Mouse (Mus musculus): Measurements from ENCODE around the gene Gm10837.

Gene Gm10837

DNA sequence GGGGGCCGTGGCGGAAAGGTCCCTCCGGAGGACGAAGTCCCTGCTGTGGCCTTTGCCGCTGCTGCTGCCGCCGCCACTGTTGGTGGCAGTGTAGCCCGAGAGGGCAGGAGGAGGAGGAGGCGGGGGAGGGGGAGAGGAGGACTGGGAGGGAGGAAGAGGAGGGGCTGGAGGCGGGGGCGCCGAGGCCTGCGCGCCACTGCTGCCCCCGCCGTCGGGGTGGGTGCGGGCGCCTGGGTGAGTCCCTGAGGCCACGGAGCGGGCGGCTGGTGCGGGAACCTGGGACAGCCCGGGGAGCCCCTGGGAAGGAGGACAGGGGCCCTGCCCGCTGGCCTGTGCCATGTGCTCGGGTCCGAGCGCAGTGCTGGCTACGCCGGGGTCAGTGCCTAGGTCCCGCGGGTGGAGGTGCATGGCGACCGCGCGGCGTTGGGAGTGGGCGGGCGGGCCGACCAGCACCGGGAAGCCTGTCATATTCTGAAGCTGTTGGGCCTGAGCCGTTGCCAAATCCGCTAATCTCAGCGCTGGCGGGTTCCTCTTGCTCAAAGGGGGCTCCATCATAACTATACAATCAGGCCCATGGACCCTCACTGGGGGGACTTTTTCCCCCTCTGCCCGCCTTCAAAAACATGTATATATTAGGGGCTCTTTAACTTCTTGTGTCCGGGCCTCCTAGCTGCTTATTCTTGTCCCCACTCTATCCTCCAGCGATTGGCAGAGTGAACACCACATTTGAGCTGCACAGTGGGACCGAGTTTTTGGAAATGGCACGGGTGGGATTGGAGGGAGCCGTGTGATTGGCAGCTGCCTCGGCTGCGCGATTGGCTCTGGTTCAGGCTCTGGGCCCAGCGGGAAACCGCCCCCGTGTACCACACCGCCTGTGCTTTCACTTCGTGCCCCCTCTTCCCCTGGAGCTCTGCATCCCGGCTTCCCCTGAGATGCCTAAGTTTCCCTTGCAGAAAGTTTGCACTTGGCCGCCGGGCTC, 25.3 kb upstream of the Gm10837 start, which contains the start of gene Zic5:
TSS of gene Zic5 (minus strand) at position 915 of the 979 bp plus-strand sequence.
- no peak for DNase-seq (ENCODE audit: low read depth, low spot score)

- DNase-seq (ENCODE audit: low read depth, low spot score), result no peak
Observed at GRCm38 (mm10) chr14:122465931-122466490, 24.4 kb upstream of the Gm10837 start.

GRCm38 (mm10) chr14:122466756-122467362, 23.5 kb upstream of the Gm10837 start:
- DNase-seq (ENCODE audit: low read depth, low spot score), result no peak

DNA sequence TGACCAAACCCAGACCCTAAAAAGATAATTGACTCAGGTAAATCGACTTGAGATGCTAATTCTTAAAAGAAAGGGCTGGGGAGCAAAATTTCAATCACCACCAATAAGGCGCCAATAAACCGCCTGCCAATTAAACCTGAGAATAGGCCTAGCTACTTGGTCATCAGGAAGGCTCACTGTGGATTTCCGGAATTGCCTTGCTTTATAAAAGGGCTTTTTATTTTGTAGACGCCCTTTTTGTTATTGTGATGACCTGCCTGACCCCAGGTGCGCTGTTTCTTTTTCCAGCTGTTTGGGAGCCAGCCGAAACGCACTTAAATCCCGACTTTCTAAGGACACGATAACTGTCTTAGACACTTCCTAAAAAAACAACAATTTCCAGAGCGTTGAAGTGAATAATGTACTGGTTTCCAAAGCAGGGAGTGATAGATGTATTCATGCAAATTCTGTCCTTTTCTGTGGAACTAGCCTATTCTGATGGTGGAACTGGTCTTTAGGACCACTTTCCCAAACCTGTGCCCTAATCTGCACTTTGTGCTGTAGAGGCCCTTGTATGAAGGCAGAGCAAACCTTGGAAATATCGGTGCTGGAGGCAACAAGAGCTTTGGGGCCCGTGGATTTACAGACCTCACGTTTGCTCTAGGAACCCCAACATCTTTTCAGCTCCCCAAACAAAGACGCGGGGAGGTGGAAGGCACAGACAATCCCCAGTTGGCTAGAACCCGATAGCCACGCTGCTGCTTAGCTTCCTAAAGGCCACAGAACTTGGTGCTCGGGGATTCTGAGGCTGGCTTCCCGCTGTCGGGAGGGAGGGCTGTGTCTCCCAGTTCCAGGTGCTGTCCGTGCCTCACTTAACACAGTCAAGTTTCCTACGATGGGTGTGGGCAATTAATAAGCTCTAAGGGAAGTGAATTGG, 22.2 kb upstream of the Gm10837 start:
- DNase-seq (ENCODE audit: low read depth, low spot score), result no peak

- DNase-seq (ENCODE audit: low read depth, low spot score), result no peak
Observed at GRCm38 (mm10) chr14:122468971-122469755, 21.2 kb upstream of the Gm10837 start.

DNA sequence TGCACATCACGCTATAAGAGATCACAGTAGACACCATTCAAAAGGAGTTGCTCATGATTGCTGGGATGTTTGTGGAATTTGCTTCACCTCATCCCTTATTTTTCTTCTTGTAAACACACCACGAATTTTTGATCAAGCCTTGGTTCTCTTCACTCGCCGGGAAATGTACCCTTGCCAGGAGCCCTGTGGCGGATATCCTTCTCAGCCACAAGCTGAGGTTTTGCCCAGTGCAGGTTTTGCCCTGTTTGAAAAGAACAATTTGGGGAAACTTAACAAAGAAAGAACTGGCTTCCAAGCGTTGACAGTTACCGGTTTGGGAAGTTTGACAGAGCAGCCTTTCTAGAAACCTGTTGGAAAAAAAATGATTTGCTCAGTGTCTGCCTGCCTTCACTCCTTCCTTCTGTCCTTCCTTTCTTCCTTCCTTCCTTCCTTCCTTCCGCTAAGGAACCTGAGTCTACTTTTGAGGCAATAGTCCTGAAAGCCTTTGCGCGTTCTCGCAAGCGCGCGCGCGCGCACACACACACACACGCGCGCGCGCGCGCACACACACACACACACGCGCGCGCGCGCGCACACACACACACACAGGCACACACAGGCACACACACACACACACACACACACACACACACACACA, 18.8 kb upstream of the Gm10837 start:
- no peak for DNase-seq (ENCODE audit: low read depth, low spot score)

DNA sequence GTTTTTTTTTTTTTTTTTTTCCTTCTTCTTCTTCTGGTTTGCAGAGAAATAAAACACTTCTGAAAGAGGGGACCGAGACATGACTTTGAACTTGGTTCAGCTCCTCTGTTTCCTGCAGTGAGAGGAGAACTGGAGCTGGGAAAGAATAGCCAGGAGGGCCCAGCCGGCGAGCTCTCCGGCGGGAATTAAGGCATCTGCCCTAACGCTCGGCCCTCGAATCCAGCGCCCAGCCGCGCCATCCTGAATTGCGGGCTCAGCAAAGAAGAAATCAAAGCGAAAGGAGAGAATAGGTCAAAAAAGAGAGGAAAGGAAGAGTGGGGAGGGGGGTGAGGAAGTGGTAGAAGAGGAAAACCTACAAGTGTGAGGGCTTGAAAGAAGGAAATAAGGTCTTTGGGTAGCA, 18.2 kb upstream of the Gm10837 start:
- no peak for DNase-seq (ENCODE audit: low read depth, low spot score)

GRCm38 (mm10) chr14:122472647-122473046, 17.7 kb upstream of the Gm10837 start:
- DNase-seq (ENCODE audit: low read depth, low spot score), result no peak

- no peak for DNase-seq (ENCODE audit: low read depth, low spot score)
Observed at GRCm38 (mm10) chr14:122473211-122473751, 17.1 kb upstream of the Gm10837 start.

DNA sequence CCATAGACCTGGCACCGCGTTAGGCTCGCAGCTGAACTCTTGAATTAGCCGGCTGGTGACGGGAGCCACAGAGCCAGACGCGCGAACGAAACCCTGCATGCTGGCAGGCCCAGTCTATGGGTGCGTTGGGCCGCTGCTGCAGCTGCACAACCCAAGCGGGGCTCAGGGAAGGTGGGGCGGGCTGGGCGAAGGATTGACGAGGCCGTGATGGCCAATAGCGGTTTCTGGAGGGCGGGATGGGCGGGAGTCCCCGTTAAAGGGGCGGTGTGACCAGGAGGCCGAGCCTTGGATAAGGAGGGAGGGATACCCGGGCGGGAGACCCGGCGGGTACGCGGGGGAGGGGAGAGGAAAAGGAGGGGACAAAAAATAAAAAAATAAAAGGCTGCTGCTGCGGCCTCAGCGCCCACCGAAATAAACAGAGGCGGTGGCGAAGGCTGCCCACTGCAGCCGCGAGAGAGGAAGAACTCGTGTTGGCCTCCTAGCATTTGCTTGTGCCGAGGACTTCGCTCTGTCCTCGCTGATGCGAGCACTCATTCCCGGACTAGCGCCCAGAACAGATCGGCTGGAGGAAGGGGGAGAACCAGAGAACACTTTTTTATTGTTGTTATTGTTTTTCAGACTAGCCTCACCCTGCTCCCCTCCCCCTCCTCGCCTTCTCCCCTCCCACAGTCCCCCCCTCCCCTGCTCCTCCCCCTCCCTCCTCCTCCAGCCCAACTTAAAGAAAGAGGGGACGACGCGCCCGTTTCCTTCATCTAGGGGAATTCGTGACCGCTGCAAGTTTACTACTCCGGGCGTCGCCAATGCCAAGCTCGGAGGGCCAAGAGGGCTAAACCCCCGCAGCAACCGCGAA, 16.1 kb upstream of the Gm10837 start:
- no peak for DNase-seq (ENCODE audit: low read depth, low spot score)

DNA sequence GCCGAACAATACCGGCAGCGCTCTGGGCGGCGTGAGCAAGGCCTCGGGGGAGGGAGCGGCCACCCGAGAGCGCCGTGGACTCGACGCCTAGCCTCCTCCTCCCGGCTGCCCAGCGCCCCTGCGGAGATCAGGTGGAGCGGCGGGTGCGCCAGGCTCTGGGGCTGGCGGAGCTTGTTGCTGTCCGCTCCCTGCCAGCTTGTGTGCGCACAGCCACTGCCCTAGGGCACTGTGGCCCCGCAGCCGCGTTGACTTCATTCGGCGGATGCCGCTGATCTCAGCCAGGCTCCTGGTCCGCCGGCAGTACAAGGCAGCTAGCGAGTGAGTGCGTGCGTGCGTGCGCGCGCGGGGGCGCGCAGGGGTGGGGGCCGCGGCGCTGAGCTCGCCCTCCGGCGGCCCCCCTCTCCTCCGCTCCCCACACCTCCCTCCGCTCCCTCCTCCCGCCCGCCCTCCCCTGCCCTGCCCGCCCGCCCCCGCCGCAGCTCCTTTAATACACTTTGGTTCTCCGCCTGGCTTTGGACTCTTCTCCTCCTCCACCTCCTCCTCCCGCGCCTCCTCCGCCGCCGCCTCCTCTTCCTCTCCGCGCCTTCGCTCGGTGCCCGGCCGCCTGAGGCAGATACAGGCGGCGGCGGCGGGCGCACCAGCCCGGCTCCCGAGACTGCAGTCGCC, 15.4 kb upstream of the Gm10837 start, which contains the start of gene Zic2:
TSS of gene Zic2 (plus strand) at position 545 of the 666 bp plus-strand sequence.
- no peak for DNase-seq (ENCODE audit: low read depth, low spot score)

- DNase-seq (ENCODE audit: low read depth, low spot score), result no peak
Observed at GRCm38 (mm10) chr14:122475557-122476040, 14.8 kb upstream of the Gm10837 start.

DNA sequence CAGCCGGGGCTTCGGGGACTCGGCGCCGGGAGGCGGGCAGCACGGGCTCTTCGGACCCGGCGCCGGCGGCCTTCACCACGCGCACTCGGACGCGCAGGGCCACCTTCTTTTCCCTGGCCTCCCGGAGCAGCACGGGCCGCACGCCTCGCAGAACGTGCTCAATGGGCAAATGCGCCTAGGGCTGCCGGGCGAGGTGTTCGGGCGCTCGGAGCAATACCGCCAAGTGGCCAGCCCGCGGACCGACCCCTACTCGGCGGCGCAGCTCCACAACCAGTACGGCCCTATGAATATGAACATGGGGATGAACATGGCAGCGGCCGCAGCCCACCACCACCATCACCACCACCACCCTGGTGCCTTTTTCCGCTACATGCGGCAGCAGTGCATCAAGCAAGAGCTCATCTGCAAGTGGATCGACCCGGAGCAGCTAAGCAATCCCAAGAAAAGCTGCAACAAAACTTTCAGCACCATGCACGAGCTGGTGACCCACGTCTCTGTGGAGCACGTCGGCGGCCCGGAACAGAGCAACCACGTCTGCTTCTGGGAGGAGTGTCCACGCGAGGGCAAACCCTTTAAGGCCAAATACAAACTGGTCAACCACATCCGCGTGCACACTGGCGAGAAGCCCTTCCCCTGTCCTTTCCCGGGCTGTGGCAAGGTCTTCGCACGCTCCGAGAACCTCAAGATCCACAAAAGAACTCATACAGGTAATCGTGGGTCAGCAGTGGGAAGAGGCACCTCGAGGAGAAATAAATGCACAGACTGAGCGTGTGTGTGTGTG, 14.2 kb upstream of the Gm10837 start:
- DNase-seq (ENCODE audit: low read depth, low spot score), result no peak

- DNase-seq (ENCODE audit: low read depth, low spot score), result no peak
Observed at GRCm38 (mm10) chr14:122476822-122477215, 13.6 kb upstream of the Gm10837 start.

GRCm38 (mm10) chr14:122477261-122477671, 13.1 kb upstream of the Gm10837 start:
- no peak for DNase-seq (ENCODE audit: low read depth, low spot score)

GRCm38 (mm10) chr14:122477971-122478573, 12.3 kb upstream of the Gm10837 start:
- DNase-seq (ENCODE audit: low read depth, low spot score), result no peak

DNA sequence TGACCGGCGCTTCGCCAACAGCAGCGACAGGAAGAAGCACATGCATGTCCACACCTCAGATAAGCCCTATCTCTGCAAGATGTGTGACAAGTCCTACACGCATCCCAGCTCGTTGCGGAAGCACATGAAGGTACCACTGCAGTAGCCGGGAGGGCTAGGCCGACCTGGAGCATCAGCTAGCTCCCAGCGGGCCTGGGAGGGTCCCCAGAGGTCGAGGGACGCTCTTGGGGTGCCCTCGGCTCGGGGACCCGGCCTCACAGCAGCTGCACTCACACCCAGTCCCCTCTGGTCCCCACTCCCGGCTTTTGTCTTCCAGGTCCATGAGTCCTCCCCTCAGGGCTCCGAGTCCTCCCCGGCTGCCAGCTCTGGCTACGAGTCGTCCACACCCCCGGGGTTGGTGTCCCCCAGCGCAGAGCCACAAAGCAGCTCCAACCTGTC, 11.8 kb upstream of the Gm10837 start:
- DNase-seq (ENCODE audit: low read depth, low spot score), result no peak

All from retina, adult 2 months (tissue).